Mouse (Mus musculus) cerebellum, adult (tissue): ENCODE data around the gene Etnk2.
"Not testable (repeated sequence)": the region's sequence is repeated elsewhere in the genome, so short reads cannot be mapped to it uniquely, and the experiment has no call there.

Experiments used
- ATAC-seq: cut with Nextera tagmentation; 2 replicates; pipeline ENCODE4 v1.9.2; 2017; ENCODE audit warnings: mild to moderate bottlenecking, moderate library complexity, mixed read lengths; ENCODE audit not compliant: insufficient number of reproducible peaks, low FRiP score, low TSS enrichment

Etnk2 gene

DNA sequence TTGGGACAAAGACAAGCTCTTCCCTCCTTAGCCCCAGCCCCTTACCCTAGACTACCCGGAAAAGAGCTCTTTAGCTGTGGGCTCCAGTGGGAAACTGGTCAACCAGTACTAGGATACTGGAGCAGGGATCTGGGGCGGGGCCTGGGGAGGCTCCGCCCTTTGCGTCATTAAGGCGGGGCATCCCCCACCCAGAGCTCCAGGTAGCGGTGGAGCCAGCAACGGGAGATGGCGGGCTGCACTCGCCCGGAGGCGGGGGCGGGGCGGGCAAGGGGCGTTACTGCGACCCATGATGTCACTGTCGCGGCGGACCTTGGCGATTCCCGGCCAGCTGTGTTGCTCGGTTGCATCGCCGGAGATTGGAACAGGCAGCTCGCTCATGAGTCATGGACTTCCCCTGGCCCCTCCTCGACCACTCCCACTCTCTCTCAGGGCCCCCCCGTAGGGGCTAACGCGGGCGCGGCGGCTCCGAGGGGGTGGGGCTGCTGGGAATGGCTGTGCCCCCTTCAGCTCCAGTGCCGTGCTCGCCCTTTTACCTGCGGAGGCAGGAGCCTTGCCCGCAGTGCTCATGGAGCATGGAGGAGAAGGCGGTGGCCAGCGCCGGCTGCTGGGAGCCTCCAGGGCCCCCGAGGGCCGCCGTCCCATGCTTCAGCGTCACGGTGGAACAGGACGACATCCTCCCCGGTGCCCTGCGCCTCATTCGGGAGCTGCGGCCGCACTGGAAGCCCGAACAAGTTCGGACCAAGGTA lies at the start of gene Etnk2:
Gene Etnk2 (plus strand): TSS at position 297 of the 746 bp plus-strand sequence.
- no peak for ATAC-seq

GRCm38 (mm10) chr1:133314364-133314763 lies 49.0 kb upstream of the Etnk2 start:
- no peak for ATAC-seq

DNA sequence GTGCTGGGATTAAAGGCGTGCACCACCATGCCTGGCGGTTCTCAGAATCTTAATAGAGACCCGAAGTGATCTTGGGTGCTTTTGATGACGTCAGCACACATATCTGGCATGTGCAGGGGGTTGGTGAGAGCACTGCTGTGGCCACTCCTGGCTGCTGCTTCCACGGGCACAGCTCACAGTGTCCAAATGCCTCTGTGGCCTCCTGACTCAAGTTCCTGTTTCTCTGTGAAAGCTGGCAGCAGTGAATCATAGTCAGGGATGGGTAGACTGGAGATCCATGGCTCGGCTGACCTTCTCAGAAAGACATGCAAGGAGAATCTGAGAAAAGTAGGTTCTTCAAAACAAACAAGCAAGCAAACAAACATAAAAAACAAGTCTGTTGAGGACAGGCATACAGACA lies 47.6 kb upstream of the Etnk2 start:
- no peak for ATAC-seq

DNA sequence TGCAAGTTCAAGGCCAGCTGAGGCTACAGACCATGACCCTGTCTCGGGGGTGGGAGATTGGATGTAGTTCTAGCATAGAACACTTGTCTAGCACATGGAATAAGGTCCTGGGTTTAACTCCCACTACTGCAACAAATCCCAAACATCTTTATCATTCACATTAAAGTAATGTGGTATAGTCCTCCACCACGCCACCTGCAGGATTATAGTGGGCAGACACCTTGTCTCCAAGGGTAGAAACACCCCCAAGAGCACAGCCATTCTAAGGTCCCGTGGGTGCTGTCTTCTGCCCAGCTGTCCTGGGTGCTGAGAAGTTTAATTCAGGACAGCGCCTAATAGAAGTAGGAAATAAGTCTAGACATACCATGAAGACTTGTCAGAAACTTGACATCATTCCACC lies 46.8 kb upstream of the Etnk2 start:
- no peak for ATAC-seq

- no peak for ATAC-seq
Measured at GRCm38 (mm10) chr1:133317149-133317548, 46.2 kb upstream of the Etnk2 start.

- no peak for ATAC-seq
Measured at GRCm38 (mm10) chr1:133321267-133321925, 42.0 kb upstream of the Etnk2 start, which contains the start of gene Kiss1. TSS of gene Kiss1 (plus strand) at chr1:133321875.

DNA sequence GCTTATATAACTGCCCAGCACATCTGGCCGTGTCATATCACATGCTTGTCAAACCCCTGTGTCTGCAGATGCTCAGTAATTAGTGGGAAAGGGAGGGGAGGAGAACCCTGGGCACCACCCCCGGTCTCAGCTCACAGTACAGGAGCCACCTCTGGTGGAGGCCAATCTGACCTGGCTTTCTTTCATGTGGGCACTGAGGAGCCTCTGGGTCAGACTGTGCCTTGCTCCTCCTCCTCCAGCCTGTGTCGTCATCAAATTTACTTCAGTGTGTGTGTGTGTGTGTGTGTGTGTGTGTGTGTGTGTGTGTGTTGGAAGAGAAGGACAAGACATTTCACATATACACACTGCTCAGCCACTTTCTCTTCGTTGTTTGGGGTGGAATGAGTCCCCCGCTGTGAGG lies 40.0 kb upstream of the Etnk2 start:
- no peak for ATAC-seq

GRCm38 (mm10) chr1:133325951-133326350 lies 37.4 kb upstream of the Etnk2 start:
- no peak for ATAC-seq

GRCm38 (mm10) chr1:133327094-133327493 lies 36.3 kb upstream of the Etnk2 start:
- ATAC-seq = no peak

- no peak for ATAC-seq
Measured at GRCm38 (mm10) chr1:133328299-133328795, 35.0 kb upstream of the Etnk2 start.

- ATAC-seq = no peak
Measured at GRCm38 (mm10) chr1:133328896-133329637, 34.3 kb upstream of the Etnk2 start.

GRCm38 (mm10) chr1:133329638-133329964 lies 33.8 kb upstream of the Etnk2 start:
- no peak for ATAC-seq

- no peak for ATAC-seq
Measured at GRCm38 (mm10) chr1:133331142-133331541, 32.2 kb upstream of the Etnk2 start.

GRCm38 (mm10) chr1:133332656-133333430 lies 30.5 kb upstream of the Etnk2 start:
- ATAC-seq = no peak

DNA sequence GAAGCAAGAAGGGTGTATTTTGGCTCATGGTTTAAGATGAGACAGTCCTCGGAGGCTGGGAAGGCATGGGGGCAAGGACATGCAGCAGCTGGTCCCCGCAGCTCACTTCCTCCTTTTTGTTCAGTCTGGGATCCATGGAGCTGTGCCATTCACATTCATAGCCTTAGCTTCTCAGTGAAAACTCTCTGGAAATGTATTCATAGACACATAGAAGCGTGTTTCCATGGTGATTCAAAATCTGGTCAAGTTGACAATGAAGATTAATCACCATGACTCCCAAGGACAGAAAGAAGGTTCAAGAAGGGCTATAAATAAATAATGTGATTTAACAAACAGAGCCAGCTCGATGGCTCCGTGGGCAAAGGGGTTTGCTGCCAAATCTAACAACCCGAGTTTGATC lies 29.4 kb upstream of the Etnk2 start:
- ATAC-seq = no peak

DNA sequence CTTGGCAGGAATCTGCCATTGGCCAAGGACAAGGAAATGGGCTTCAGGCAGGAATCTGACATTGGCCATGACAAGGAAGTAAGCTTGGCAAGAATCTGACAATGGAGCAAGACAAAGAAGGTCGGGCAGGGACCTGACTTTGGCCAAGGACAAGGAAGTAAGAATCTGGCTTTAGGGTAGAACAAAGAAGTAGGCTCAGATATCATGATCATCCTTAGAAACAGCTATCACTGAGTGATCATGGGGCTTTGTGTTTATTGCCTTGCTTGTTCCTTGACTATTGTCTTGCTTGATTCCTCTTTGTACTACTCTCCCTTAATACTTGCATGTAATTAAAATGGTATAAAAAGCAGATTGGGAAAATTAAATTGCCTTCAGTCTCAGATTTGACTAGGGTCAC lies 23.0 kb upstream of the Etnk2 start:
- not testable (repeated sequence) for ATAC-seq

DNA sequence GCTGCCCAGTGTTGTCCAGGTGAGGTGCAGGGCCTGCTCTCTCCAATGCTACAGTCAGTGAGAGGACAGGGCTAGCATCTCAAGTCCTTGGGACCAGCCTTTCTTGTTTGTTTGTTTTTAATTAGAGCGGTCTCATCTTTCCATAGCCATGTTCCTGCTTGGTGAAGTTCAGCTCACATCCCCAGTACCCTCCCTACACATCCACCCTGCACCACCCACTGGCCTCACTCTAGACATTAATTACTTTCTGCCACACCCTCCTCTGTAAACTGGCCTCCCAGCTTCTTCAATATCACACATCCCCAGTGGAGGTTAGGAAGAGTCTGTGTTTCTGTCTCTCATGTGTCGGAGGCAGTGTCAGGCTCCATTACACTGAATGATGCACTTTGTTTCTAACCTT lies 19.0 kb upstream of the Etnk2 start:
- ATAC-seq = no peak

DNA sequence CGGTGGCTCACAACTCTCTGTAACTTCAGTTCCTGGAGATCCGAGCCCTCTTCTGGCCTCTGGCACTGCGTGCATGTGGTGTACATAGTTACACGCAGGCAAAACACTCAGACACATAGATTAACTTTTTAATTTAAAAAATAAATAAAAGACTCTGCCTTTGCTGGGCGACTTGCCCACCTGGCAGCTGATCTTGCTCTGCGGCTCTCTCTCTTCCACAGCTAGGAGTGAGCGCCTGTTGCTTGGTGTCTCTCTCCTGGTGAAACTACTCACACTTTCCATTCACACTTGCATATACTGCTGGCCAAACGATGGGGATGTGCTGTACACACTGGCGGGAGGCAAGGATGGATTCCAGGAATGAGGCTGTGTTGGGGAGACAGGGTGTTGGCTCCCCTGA lies 16.8 kb upstream of the Etnk2 start:
- no peak for ATAC-seq

- no peak for ATAC-seq
Measured at GRCm38 (mm10) chr1:133347226-133347625, 16.1 kb upstream of the Etnk2 start.

DNA sequence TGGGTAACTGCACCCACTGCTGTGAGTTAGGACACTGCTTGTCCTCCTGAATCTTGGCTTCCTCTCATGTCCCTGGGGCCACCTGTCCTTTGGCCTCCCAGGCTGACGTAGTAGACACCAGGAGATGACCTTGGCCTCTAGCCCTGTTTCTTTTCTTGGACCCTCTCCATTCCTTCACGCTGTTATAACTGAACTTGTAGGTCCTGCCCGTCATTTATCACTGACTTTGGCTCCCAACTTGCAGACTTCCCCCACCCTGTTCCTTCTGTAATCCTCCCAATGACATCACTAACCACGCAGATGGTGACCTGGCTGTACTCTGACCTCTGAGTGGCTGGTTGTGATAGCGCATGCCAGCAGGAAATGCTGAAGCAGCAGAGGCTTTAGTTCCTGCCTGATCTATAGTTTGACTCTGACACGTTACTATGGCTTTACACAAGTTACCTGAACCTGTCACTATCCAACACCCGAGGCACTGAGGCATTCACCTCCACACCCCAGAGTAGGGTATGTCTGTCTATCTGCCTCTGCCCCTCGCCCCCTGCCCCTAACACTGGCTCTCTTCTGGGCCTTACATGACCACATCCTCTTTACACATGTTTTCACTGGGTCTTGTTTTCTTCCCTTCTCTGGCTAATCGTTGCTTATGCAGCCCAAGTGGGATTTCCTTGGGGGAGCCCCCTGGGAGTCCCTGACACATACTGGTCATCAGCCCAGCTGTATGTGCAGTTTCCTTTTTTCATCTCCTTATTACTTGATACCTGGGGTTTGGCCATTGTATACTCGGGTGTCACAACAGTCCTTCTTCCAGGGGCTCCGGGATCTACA lies 15.5 kb upstream of the Etnk2 start:
- no peak for ATAC-seq
